Mouse (Mus musculus): ENCODE results near the gene B4galt1.

DNA sequence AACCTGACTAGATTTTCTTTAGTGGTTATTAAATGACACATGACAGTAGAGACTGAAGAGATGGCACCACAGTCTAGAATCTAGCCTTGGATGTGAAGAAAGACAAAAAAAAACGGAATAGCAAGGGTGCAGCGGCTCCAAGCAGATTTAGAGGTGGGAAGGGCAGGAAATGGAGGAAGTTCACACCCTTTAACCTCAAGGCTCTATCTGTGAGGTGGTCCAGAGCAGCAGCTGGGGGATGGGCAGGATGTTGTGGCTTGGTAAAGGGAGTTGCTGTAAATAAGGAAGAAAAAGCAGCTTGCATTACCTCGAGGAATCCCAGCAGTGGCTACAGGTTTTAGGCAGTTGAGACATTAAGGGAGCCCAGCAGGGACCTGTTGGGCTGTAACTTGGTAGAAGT lies 72.7 kb downstream of the B4galt1 start:
- no peak for TF ChIP-seq CTCF (IDR thresholded peaks at IDR 0.05; ENCODE audit: low read depth)
- no peak for TF ChIP-seq EP300 (IDR thresholded peaks at IDR 0.05; ENCODE audit: low read depth)
